Mouse (Mus musculus) liver, adult 2 months (tissue): Measurements from ENCODE around the gene Stpg1. TPM values are rescaled to one million over a fixed set of nuclear protein-coding genes. Genes with fewer than 3 reads are reported as not detected.

ENCODE experiments used
- DNase-seq: peaks from one replicate; pipeline ENCODE4 v3.0.0-alpha.2; 2011; ENCODE audit warnings: low read depth, low spot score; ENCODE audit errors: extremely low read depth
- H3K27ac ChIP-seq: fragments of 200-500 bp; replicated peaks from 2 replicates; pipeline ENCODE4 v1.5.1; 2012; ENCODE audit warnings: low read depth, mild to moderate bottlenecking, control low read depth, inconsistent platforms, low read length; ENCODE audit not compliant: insufficient read depth
- H3K27me3 ChIP-seq: fragments of 200-500 bp; 2 replicates; pipeline ENCODE4 v1.6.1; 2012; ENCODE audit warnings: mild to moderate bottlenecking, moderate library complexity, low read length, inconsistent platforms; ENCODE audit not compliant: control insufficient read depth, insufficient read depth
- H3K36me3 ChIP-seq: fragments of 200-500 bp; 2 replicates; pipeline ENCODE4 v1.6.1; 2012; ENCODE audit warnings: low read length, inconsistent platforms; ENCODE audit not compliant: control insufficient read depth, insufficient read depth
- H3K4me1 ChIP-seq: fragments of 200-500 bp; 2 replicates; pipeline ENCODE4 v1.6.1; 2011; ENCODE audit warnings: low read length; ENCODE audit not compliant: control insufficient read depth, insufficient read depth
- H3K4me3 ChIP-seq: fragments of 200-500 bp; 2 replicates; pipeline ENCODE4 v1.5.1; 2011; ENCODE audit warnings: low read depth, mild to moderate bottlenecking, control low read depth, low read length, moderate library complexity; ENCODE audit not compliant: insufficient read depth
- H3K79me2 ChIP-seq: fragments of 200-500 bp; 2 replicates; pipeline ENCODE4 v1.6.1; 2012; ENCODE audit warnings: inconsistent platforms, mild to moderate bottlenecking, low read length, moderate library complexity; ENCODE audit not compliant: control insufficient read depth, insufficient read depth
- H3K9ac ChIP-seq: fragments of 200-500 bp; 2 replicates; pipeline ENCODE4 v1.6.1; 2012; ENCODE audit warnings: low read depth, mild to moderate bottlenecking, control low read depth, inconsistent platforms, low read length
- CTCF ChIP-seq: fragments of 200-500 bp; IDR thresholded peaks from 2 replicates; pipeline ENCODE4 v1.5.1; 2011; ENCODE audit warnings: low read depth, low read length, control low read depth
- POLR2A ChIP-seq: fragments of 200-500 bp; IDR thresholded peaks from 2 replicates; pipeline ENCODE4 v1.6.1; 2011; ENCODE audit warnings: low read length, control low read depth; ENCODE audit not compliant: insufficient read depth; ENCODE audit errors: extremely low read depth
- WGBS: fragments of 180-500 bp; shearing (Covaris S2); methylation state at CpG from one replicate; pipeline ENCODE4 v1.1.7; 2018; 5-methylcytosine and 5-hydroxymethylcytosine counted together
- polyA plus RNA-seq: library from polyadenylated mRNA; depleted of rRNA; stranded (reverse); fragments of >200 nt; gene quantifications from 2 replicates; pipeline ENCODE4 v1.2.3, GENCODE M21; 2012
- total RNA-seq: library from RNA; depleted of rRNA; stranded (reverse); fragments of >200 nt; gene quantifications from 2 replicates; pipeline ENCODE4 v1.2.3, GENCODE M21; 2014

Stpg1 gene
- total and polyA plus RNA-seq, 2 experiments: not detected

GRCm38 (mm10) chr4:135547551-135547950, 53.0 kb downstream of the Stpg1 start:
- Histone ChIP-seq H3K9ac (no peak overlapping the region), H3K79me2 (no peaks in the 10 kb centered on the region), H3K27me3 (no peaks in the 10 kb centered on the region), H3K4me3 (no peak overlapping the region), H3K36me3 (no peaks in the 10 kb centered on the region), H3K4me1 (no peaks in the 10 kb centered on the region), H3K27ac (no peak overlapping the region)
- no peak for DNase-seq
- 70% methylated on average over 14 of the region's 14 CpGs for WGBS
- no peak for TF ChIP-seq POLR2A
- no peak for TF ChIP-seq CTCF

DNA sequence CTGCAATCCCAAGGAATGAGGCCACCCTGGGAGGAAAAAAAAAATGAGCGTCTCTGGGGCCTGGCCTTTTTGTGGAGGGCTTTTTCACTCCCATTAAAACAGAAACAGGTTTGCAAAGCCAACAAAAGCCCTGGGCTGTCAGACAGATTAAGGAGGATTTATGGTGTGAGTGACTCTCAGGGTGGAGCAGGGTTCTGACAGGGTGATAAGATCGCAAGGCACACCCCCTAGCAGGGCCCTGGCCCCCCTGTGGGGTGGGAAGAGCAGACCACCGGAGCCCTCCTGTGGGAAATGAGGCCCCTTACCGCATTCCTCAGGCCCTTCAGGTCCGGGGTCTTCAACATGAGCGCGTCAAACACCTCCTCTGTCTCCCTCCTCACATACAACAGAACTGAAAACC, 53.5 kb downstream of the Stpg1 start:
- Histone ChIP-seq H3K36me3 (no peaks in the 10 kb centered on the region), H3K27me3 (no peaks in the 10 kb centered on the region), H3K9ac (no peak overlapping the region), H3K79me2 (no peaks in the 10 kb centered on the region), H3K27ac (no peak overlapping the region), H3K4me1 (no peaks in the 10 kb centered on the region), H3K4me3 (no peak overlapping the region)
- TF ChIP-seq CTCF (no peak), POLR2A (no peak)
- DNase-seq: no peak
- 63% methylated on average over 7 of the region's 7 CpGs for WGBS

- no peak overlapping the region for H3K9ac ChIP-seq
- no peaks in the 10 kb centered on the region for H3K79me2 ChIP-seq
- H3K27ac ChIP-seq: no peak overlapping the region
- no peaks in the 10 kb centered on the region for H3K27me3 ChIP-seq
- no peak for TF ChIP-seq CTCF
- TF ChIP-seq POLR2A: no peak
- WGBS: 54% methylated on average over 9 of the region's 9 CpGs
- DNase-seq: peak; percentile 29
- H3K4me1 ChIP-seq: no peaks in the 10 kb centered on the region
- H3K4me3 ChIP-seq: no peak overlapping the region
- no peaks in the 10 kb centered on the region for H3K36me3 ChIP-seq
These were observed 54.0 kb downstream of the Stpg1 start for GRCm38 (mm10) chr4:135548521-135549077.

GRCm38 (mm10) chr4:135549323-135549722, 54.7 kb downstream of the Stpg1 start:
- Histone ChIP-seq H3K27me3 (no peaks in the 10 kb centered on the region), H3K9ac (no peak overlapping the region), H3K79me2 (no peaks in the 10 kb centered on the region), H3K27ac (no peak overlapping the region; the same call in 1 of the 2 replicates), H3K4me1 (no peaks in the 10 kb centered on the region), H3K36me3 (no peaks in the 10 kb centered on the region), H3K4me3 (no peak overlapping the region)
- TF ChIP-seq CTCF: no peak
- no peak for TF ChIP-seq POLR2A
- WGBS: 88% methylated on average over 6 of the region's 6 CpGs
- DNase-seq: no peak

GRCm38 (mm10) chr4:135563794-135564193, 69.2 kb downstream of the Stpg1 start:
- H3K79me2 ChIP-seq: no peaks in the 10 kb centered on the region
- H3K4me1 ChIP-seq: no peaks in the 10 kb centered on the region
- H3K27me3 ChIP-seq: no peaks in the 10 kb centered on the region
- TF ChIP-seq CTCF (no peak), POLR2A (no peak)
- 74% methylated on average over 2 of the region's 2 CpGs for WGBS
- no peak overlapping the region for H3K4me3 ChIP-seq
- DNase-seq: no peak
- H3K27ac ChIP-seq: no peak overlapping the region
- no peaks in the 10 kb centered on the region for H3K36me3 ChIP-seq
- H3K9ac ChIP-seq: no peak overlapping the region

- no peak overlapping the region for H3K4me3 ChIP-seq
- H3K27ac ChIP-seq: no peak overlapping the region
- no peaks in the 10 kb centered on the region for H3K79me2 ChIP-seq
- H3K9ac ChIP-seq: no peak overlapping the region
- H3K27me3 ChIP-seq: 0 out of 2 replicates have a peak, but pooled peaks cover under 1% of the 10 kb centered on the region
- peaks cover 2% of the 10 kb centered on the region; the same call in 1 of the 2 replicates for H3K4me1 ChIP-seq
- H3K36me3 ChIP-seq: no peaks in the 10 kb centered on the region
- TF ChIP-seq CTCF (no peak), POLR2A (no peak)
- WGBS: 41% methylated on average over 9 of the region's 9 CpGs
- DNase-seq: peak; percentile 58
These were observed 70.8 kb downstream of the Stpg1 start for GRCm38 (mm10) chr4:135565400-135565799.
